Mouse (Mus musculus) heart, adult 2 months (tissue): Measurements from ENCODE around the gene 4933428G20Rik. TPM values are rescaled to one million over a fixed set of nuclear protein-coding genes. Genes with fewer than 3 reads are reported as not detected.
A peak's percentile ranks its signal among the peaks of the same experiment; 100 is the strongest.

Source experiments
- DNase-seq, 2 experiments: peaks; one replicate each; pipeline ENCODE4 v3.0.0; 2021
- H3K27ac ChIP-seq: fragments of 200-600 bp; 2 replicates; pipeline ENCODE4 v1.8.1; 2022
- H3K27me3 ChIP-seq: fragments of 200-500 bp; 2 replicates; pipeline ENCODE4 v1.6.1; 2012; ENCODE audit warnings: mild to moderate bottlenecking, low read length, inconsistent platforms, mixed read lengths; ENCODE audit not compliant: control insufficient read depth, insufficient read depth
- H3K36me3 ChIP-seq: fragments of 200-500 bp; 2 replicates; pipeline ENCODE4 v1.6.1; 2012; ENCODE audit warnings: low read length, inconsistent platforms; ENCODE audit not compliant: control insufficient read depth, insufficient read depth
- H3K4me1 ChIP-seq: fragments of 200-500 bp; 2 replicates; pipeline ENCODE4 v1.6.1; 2011; ENCODE audit warnings: low read length; ENCODE audit not compliant: control insufficient read depth, insufficient read depth
- H3K4me3 ChIP-seq: fragments of 200-600 bp; 2 replicates; pipeline ENCODE4 v1.8.1; 2022
- H3K79me2 ChIP-seq: fragments of 200-500 bp; replicated peaks from 2 replicates; pipeline ENCODE4 v1.6.1; 2012; ENCODE audit warnings: mild to moderate bottlenecking, inconsistent platforms, low read length, moderate library complexity, mixed read lengths; ENCODE audit not compliant: control insufficient read depth, insufficient read depth
- H3K9ac ChIP-seq: fragments of 200-500 bp; 2 replicates; pipeline ENCODE4 v1.6.1; 2012; ENCODE audit warnings: low read depth, mild to moderate bottlenecking, control low read depth, inconsistent platforms, low read length, mixed read lengths
- CTCF ChIP-seq: fragments of 200-600 bp; IDR thresholded peaks from 2 replicates; pipeline ENCODE4 v1.8.1; 2022; ENCODE audit warnings: antibody characterized with exemption, mild to moderate bottlenecking, moderate library complexity
- EP300 ChIP-seq: fragments of 200-500 bp; IDR thresholded peaks from 2 replicates; pipeline ENCODE4 v1.6.1; 2011; ENCODE audit warnings: low read depth, low read length, control low read depth; ENCODE audit not compliant: insufficient read depth
- POLR2A ChIP-seq: fragments of 200-500 bp; IDR thresholded peaks from 2 replicates; pipeline ENCODE4 v1.6.1; 2011; ENCODE audit warnings: mild to moderate bottlenecking, low read depth, low read length, control low read depth; ENCODE audit not compliant: insufficient read depth
- WGBS: fragments of 180-500 bp; shearing (Covaris S2); methylation state at CpG from one replicate; pipeline ENCODE4 v1.1.7; 2018; 5-methylcytosine and 5-hydroxymethylcytosine counted together
- intact Hi-C: fragments of 180-260 bp; cut with DNase I; formaldehyde crosslinking; loops from one replicate; pipeline ENCODE4 v1.15.1; 2025
- polyA plus RNA-seq: library from polyadenylated mRNA; depleted of rRNA; stranded (reverse); fragments of >200 nt; gene quantifications from 2 replicates; pipeline ENCODE4 v1.2.3, GENCODE M21; 2012
- total RNA-seq, 2 experiments: library from RNA; stranded (reverse); gene quantifications; 2 replicates each; pipeline ENCODE4 v1.2.3; 2021

4933428G20Rik gene
- total and polyA plus RNA-seq, 3 experiments = not detected

DNA sequence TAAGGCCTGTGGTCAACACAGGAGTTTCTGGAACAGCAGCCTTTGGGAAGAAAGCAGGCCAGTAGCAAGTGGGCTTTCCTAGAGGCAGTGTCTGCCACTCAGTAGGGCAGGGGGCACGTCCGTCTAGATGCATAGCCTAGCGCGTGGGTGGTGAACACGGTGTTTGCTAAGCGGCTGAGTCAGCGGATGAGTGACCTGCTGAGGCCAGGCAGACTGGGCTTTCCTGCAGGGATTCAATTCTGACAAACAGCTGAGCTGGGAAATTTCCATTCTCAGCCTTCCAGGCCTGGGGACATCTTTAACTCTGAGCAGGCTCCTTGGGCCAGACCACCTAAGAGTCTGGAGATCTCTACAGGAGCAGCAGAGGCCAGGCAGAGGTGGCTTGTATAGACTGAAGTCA, 22.7 kb downstream of the 4933428G20Rik start:
- 69% methylated on average over 7 of the region's 7 CpGs for WGBS
- H3K36me3 ChIP-seq = peaks cover 2% of the 10 kb centered on the region; the same call in 1 of the 2 replicates
- H3K4me1 ChIP-seq = peaks cover 3% of the 10 kb centered on the region
- TF ChIP-seq POLR2A (no peak), EP300 (no peak), CTCF (no peak)
- no peak for DNase-seq
- H3K27me3 ChIP-seq = no peaks in the 10 kb centered on the region
- no peak overlapping the region for H3K9ac ChIP-seq
- no peaks in the 10 kb centered on the region for H3K79me2 ChIP-seq
- H3K27ac ChIP-seq = no peak overlapping the region
- intact Hi-C loops = loop anchor here (5.0 kb wide), 1 partner anchor 35 kb away; no protein-coding TSS in a partner anchor
- H3K4me3 ChIP-seq = no peak overlapping the region

DNA sequence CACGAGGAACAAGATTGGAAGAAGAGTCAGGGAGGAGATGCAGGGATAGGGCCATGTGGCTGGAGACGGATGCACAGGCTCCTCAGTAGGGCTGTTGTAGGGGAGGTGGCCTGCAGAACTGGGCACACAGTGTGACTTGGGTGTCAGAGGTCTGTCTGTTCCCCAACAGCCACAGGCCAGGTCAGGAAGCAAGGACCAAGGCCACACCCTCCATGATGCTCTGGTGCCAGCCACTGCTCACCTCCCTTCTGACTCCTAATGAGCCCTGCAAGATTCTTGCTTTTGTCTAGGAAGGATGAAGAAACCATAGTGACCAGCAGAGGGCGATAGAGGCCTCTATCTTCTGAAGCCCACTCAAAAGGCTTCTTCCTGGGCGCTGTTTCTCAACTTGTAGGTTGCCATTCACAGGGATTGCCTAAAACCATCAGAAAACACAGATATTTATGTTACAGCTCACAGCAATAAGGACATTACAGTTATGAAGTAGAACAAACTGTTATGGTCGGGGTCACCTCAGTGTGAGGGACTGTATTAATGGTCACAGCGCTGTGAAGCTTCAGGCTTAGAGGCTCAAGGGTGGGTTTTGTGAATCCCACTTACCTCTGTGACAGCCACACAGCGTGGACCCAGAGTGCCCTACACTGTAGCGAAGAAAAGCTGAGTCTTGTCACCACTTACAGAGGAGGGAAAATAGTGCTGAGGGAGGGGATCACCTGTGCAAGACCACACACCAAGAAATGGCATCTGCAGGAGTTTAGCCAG, 23.6 kb downstream of the 4933428G20Rik start:
- Histone ChIP-seq H3K36me3 (peaks cover 2% of the 10 kb centered on the region; the same call in 1 of the 2 replicates), H3K4me1 (peaks cover 3% of the 10 kb centered on the region), H3K27me3 (no peaks in the 10 kb centered on the region), H3K9ac (no peak overlapping the region), H3K27ac (no peak overlapping the region), H3K4me3 (no peak overlapping the region), H3K79me2 (no peaks in the 10 kb centered on the region)
- DNase-seq = no peak
- 71% methylated on average over 8 of the region's 8 CpGs for WGBS
- peak; percentile 84 for TF ChIP-seq CTCF
- no peak for TF ChIP-seq POLR2A
- no peak for TF ChIP-seq EP300
- intact Hi-C loops = loop anchor here (5.0 kb wide), 1 partner anchor 36 kb away; no protein-coding TSS in a partner anchor

DNA sequence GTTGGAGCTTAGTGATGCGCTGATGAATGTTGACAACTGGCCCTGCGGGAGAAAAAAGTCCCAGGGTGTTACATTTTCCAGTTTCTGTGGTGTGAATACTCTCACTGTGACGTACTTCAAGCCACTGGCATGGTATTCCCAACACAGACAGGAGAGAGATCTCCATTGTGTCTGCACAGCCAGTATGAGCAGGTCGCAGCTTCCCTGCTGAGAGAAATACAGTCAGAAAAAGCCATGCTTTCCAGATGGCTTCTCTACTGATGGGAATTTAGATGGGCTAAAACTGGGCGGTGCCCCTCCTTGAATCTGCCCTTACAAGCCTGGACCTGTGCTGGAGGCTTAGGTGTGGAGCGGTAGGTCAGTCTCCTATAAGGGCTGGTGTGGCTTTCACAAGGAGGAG, 28.9 kb downstream of the 4933428G20Rik start:
- Histone ChIP-seq H3K4me1 (peaks cover 1% of the 10 kb centered on the region; the same call in 1 of the 2 replicates), H3K4me3 (no peak overlapping the region), H3K9ac (no peak overlapping the region), H3K27ac (no peak overlapping the region), H3K79me2 (no peaks in the 10 kb centered on the region; the same call in 1 of the 2 replicates), H3K36me3 (no peaks in the 10 kb centered on the region), H3K27me3 (no peaks in the 10 kb centered on the region)
- TF ChIP-seq EP300 (no peak), POLR2A (no peak), CTCF (no peak)
- intact Hi-C loops = no loop called here
- WGBS = 89% methylated on average over 6 of the region's 6 CpGs
- no peak for DNase-seq

DNA sequence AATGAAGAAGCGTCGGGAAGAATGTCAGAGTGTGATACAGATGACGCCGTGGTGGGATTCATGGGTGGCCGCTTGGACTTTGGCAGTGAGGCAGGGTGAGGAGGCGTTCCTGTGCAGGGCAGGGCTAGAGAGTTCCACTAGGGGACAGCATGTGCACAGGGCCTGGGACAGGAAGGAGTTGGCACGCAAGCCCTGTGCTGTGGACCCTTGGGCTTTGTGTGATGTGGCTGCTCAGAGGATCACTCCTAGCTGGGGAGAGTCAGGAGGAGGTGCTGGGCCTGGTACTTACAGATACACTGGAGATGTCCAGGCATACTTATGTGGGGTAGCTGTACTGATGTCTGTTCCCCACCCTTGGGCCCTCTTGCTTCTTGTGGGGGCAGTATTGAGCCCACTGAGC, 30.3 kb downstream of the 4933428G20Rik start:
- Histone ChIP-seq H3K9ac (no peak overlapping the region), H3K36me3 (no peaks in the 10 kb centered on the region), H3K79me2 (no peaks in the 10 kb centered on the region; the same call in 1 of the 2 replicates), H3K4me3 (no peak overlapping the region), H3K27ac (no peak overlapping the region), H3K4me1 (peaks cover 1% of the 10 kb centered on the region; the same call in 1 of the 2 replicates), H3K27me3 (no peaks in the 10 kb centered on the region)
- intact Hi-C loops = loop anchor here (1.0 to 2.0 kb wide), 3 partner anchors 38 to 111 kb away; no protein-coding TSS in a partner anchor
- TF ChIP-seq EP300 (no peak), POLR2A (no peak), CTCF (no peak)
- WGBS = 89% methylated on average over 7 of the region's 7 CpGs
- no peak for DNase-seq

DNA sequence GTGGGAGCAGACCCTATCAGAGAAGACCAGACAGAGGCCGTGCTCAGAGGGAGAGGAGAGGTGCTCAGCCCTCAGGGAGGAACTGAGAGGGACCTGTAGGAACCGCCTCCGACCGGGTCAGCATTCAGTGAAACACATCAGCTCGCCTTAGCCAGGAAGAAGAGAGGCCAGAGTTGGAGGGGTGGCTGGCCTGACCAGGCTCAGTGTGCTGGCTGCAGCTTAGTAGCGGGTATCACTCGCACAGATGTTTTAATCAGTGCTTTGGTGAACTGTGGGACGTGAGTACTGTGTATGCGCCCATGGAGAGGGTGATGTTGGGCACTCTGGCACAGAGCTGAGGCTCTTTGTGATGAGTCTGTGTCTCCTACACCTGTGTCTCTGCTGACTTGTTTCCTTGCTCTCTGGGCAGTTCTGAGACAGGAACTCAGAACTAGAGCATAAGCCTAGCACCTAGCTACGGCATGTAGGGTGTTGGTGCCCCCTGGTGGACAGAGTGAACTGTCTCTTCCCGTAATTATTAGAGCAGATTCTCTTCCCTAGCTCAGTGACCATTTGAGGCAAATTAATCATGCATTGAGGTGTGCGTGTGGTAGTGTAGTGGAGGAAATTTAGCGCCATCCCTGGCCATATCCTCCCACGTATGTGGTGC, 31.4 kb downstream of the 4933428G20Rik start:
- peaks cover 1% of the 10 kb centered on the region; the same call in 1 of the 2 replicates for H3K4me1 ChIP-seq
- DNase-seq = peak; percentile 81 to 85
- H3K27ac ChIP-seq = no peak overlapping the region
- TF ChIP-seq CTCF = peak; percentile 96
- peak; percentile 98 for TF ChIP-seq EP300
- TF ChIP-seq POLR2A = no peak
- H3K27me3 ChIP-seq = no peaks in the 10 kb centered on the region
- H3K4me3 ChIP-seq = no peak overlapping the region
- H3K9ac ChIP-seq = no peak overlapping the region
- 47% methylated on average over 14 of the region's 14 CpGs for WGBS
- H3K79me2 ChIP-seq = no peaks in the 10 kb centered on the region; the same call in 1 of the 2 replicates
- intact Hi-C loops = loop anchor here (1.0 to 2.0 kb wide), 3 partner anchors 36 to 110 kb away; no protein-coding TSS in a partner anchor
- H3K36me3 ChIP-seq = no peaks in the 10 kb centered on the region
